Mouse (Mus musculus): ENCODE results near the gene Luzp1.
A peak's percentile ranks its signal among the peaks of the same experiment; 100 is the strongest.

Gene Luzp1

GRCm38 (mm10) chr4:136462839-136463178 is 6.8 kb upstream of the Luzp1 start:
- peak; percentile 63 for DNase-seq

GRCm38 (mm10) chr4:136463436-136463835 is 6.1 kb upstream of the Luzp1 start:
- no peak for DNase-seq

- no peak for DNase-seq
These were observed 3.3 kb upstream of the Luzp1 start for GRCm38 (mm10) chr4:136466226-136466625.

- peak; percentile 71 for DNase-seq
These were observed 821 bp upstream of the Luzp1 start for GRCm38 (mm10) chr4:136468553-136469327.

GRCm38 (mm10) chr4:136469941-136470346 is 383 bp downstream of the Luzp1 start:
- DNase-seq = peak; percentile 66

- peak; percentile 50 for DNase-seq
These were observed 948 bp downstream of the Luzp1 start for GRCm38 (mm10) chr4:136470347-136471071.

- no peak for DNase-seq
These were observed 7.1 kb downstream of the Luzp1 start for GRCm38 (mm10) chr4:136476692-136477091.

- DNase-seq = no peak
These were observed 17.0 kb downstream of the Luzp1 start for GRCm38 (mm10) chr4:136486549-136486948.

- no peak for DNase-seq
These were observed 26.4 kb downstream of the Luzp1 start for GRCm38 (mm10) chr4:136495993-136496392.

GRCm38 (mm10) chr4:136505426-136506215 is 36.1 kb downstream of the Luzp1 start:
- DNase-seq = peak; percentile 59

- peak; percentile 79 for DNase-seq
These were observed 40.3 kb downstream of the Luzp1 start for GRCm38 (mm10) chr4:136509857-136510256.

- DNase-seq = peak; percentile 41
These were observed 42.1 kb downstream of the Luzp1 start for GRCm38 (mm10) chr4:136511708-136512107.

- DNase-seq = no peak
These were observed 43.3 kb downstream of the Luzp1 start for GRCm38 (mm10) chr4:136512905-136513304.

- no peak for DNase-seq
These were observed 48.6 kb downstream of the Luzp1 start for GRCm38 (mm10) chr4:136518141-136518540.

- no peak for DNase-seq
These were observed 49.0 kb downstream of the Luzp1 start for GRCm38 (mm10) chr4:136518576-136518975.

GRCm38 (mm10) chr4:136519866-136520265 is 50.3 kb downstream of the Luzp1 start:
- DNase-seq = no peak

GRCm38 (mm10) chr4:136521898-136522297 is 52.3 kb downstream of the Luzp1 start:
- no peak for DNase-seq

GRCm38 (mm10) chr4:136524309-136524708 is 54.7 kb downstream of the Luzp1 start:
- DNase-seq = no peak

- peak; percentile 76 for DNase-seq
These were observed 56.9 kb downstream of the Luzp1 start for GRCm38 (mm10) chr4:136526412-136526811.

- no peak for DNase-seq
These were observed 75.6 kb downstream of the Luzp1 start for GRCm38 (mm10) chr4:136545151-136545550.

- DNase-seq = no peak
These were observed 76.9 kb downstream of the Luzp1 start for GRCm38 (mm10) chr4:136546279-136547045.

GRCm38 (mm10) chr4:136547721-136548120 is 78.2 kb downstream of the Luzp1 start:
- no peak for DNase-seq

GRCm38 (mm10) chr4:136548381-136548801 is 78.8 kb downstream of the Luzp1 start:
- DNase-seq = peak; percentile 27
